Mouse (Mus musculus): ENCODE data around the gene Ubxn6. TPM values are rescaled to one million over a fixed set of nuclear protein-coding genes. Genes with fewer than 3 reads are reported as not detected.
"Not testable (repeated sequence)": the region's sequence is repeated elsewhere in the genome, so short reads cannot be mapped to it uniquely, and the experiment has no call there.

The Ubxn6 gene
- polyA plus RNA-seq, 1 experiment from 2014 or later, result 17.9 TPM

- WGBS (ENCODE audit: insufficient replicate concordance), result 44% methylated on average over 4 of the region's 4 CpGs
- H3K9ac ChIP-seq, result no peak overlapping the region
Observed at GRCm38 (mm10) chr17:56110571-56110970, 35.7 kb upstream of the Ubxn6 start.

GRCm38 (mm10) chr17:56109219-56110051 is 34.6 kb upstream of the Ubxn6 start, which contains the start of gene Plin4:
Gene Plin4 (minus strand): TSS chr17:56109803.
- no peak within 1 kb of the TSS for H3K9ac ChIP-seq
- no peak for ATAC-seq
- WGBS (ENCODE audit: insufficient replicate concordance), result 50% methylated on average over 10 of the region's 10 CpGs

More at GRCm38 (mm10) chr17:56110571-56110970, 35.7 kb upstream of the Ubxn6 start:
- Histone ChIP-seq H3K9me3 (replicated peaks) (no peaks in the 10 kb centered on the region), H3K27me3 (replicated peaks) (peaks cover 12% of the 10 kb centered on the region), H3K4me2 (no peak overlapping the region), H3K4me3 (no peak overlapping the region), H3K4me1 (no peaks in the 10 kb centered on the region), H3K36me3 (no peaks in the 10 kb centered on the region), H3K27ac (no peak overlapping the region)
- no peak for ATAC-seq

DNA sequence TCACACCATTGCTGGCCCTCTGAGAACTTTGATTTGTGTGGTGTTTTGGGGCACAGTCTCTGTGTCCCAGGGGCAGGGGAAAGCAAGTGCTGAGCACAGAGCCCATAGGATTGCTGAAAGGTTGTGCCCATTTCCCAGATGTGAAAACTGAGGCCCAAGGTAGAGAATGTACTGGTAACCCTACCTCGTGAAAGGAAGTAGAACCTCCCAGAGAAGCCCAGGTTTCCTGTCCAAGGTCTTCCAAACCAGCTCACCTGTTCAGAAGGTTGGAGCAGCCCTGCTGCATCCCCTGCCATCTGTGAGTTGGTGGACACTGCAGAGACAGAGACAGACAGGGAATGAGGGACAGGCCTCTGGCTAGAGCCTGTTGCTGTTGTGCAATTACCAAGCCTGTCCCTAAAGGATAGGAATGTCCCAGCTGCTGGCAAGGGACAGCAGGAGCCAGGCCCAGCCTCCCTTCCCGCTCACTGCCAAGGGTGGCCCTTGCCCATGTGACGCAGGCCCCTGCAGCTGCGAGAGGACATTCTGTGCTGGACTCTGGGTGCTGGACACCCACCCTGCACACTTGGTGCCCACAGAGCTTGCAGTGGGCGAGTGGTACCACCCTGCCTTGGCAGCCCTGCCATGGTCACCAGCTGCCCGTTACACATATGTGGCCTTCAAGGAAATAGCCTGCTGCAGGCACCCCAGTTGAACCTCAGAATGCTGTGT is 33.7 kb upstream of the Ubxn6 start:
- Histone ChIP-seq H3K4me3 (no peak overlapping the region), H3K9me3 (replicated peaks) (no peaks in the 10 kb centered on the region), H3K36me3 (peaks cover 6% of the 10 kb centered on the region), H3K4me2 (no peak overlapping the region), H3K9ac (no peak overlapping the region), H3K27ac (no peak overlapping the region), H3K4me1 (no peaks in the 10 kb centered on the region), H3K27me3 (replicated peaks) (no peaks in the 10 kb centered on the region)
- WGBS (ENCODE audit: insufficient replicate concordance), result 67% methylated on average over 6 of the region's 6 CpGs
- no peak for ATAC-seq

More at GRCm38 (mm10) chr17:56109219-56110051, 34.6 kb upstream of the Ubxn6 start, which contains the start of gene Plin4:
- Histone ChIP-seq H3K27me3 (replicated peaks) (0 out of 2 replicates have a peak, but pooled peaks cover under 1% of the 10 kb centered on the region), H3K4me3 (no peak within 1 kb of the TSS), H3K4me2 (no peak within 1 kb of the TSS), H3K9me3 (replicated peaks) (no peaks in the 10 kb centered on the region), H3K4me1 (no peaks in the 10 kb centered on the region), H3K27ac (no peak within 1 kb of the TSS), H3K36me3 (no peaks in the 10 kb centered on the region)

- Histone ChIP-seq H3K9ac (no peak overlapping the region), H3K4me3 (no peak overlapping the region), H3K27ac (no peak overlapping the region), H3K4me2 (no peak overlapping the region), H3K4me1 (no peaks in the 10 kb centered on the region), H3K27me3 (replicated peaks) (no peaks in the 10 kb centered on the region), H3K9me3 (replicated peaks) (no peaks in the 10 kb centered on the region), H3K36me3 (peaks cover 14% of the 10 kb centered on the region)
- 51% methylated on average over 2 of the region's 2 CpGs for WGBS (ENCODE audit: insufficient replicate concordance)
- ATAC-seq, result no peak
Observed at GRCm38 (mm10) chr17:56107736-56108135, 32.9 kb upstream of the Ubxn6 start.

DNA sequence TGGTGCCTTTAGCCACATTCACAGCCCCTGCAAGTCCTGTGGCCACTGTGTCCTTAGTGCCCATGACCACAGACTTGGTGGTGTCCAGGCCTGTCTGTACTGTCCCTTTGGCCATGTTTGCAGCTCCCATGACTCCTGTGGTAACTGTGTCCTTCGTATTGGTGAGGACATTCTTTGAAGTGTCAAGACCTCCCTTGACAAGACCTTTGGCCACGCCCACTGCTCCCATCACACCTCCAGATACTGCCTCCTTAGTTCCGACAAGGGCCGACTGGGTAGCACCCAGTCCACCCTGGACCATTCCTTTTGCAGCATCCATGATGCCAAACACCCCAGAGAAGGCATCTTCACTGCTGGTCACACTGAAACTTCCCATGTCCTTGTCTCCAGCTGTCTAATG is 32.2 kb upstream of the Ubxn6 start:
- H3K4me3 ChIP-seq, result no peak overlapping the region
- no peak for ATAC-seq
- no peaks in the 10 kb centered on the region for H3K27me3 ChIP-seq (replicated peaks)
- peaks cover 22% of the 10 kb centered on the region for H3K36me3 ChIP-seq
- no peaks in the 10 kb centered on the region for H3K9me3 ChIP-seq (replicated peaks)
- no peaks in the 10 kb centered on the region for H3K4me1 ChIP-seq
- no peak overlapping the region for H3K4me2 ChIP-seq
- WGBS (ENCODE audit: insufficient replicate concordance), result 52% methylated on average over 4 of the region's 4 CpGs
- no peak overlapping the region for H3K27ac ChIP-seq
- H3K9ac ChIP-seq, result no peak overlapping the region

GRCm38 (mm10) chr17:56106436-56106835 is 31.6 kb upstream of the Ubxn6 start:
- H3K4me2 ChIP-seq; H3K4me1 ChIP-seq; H3K9ac ChIP-seq; H3K27ac ChIP-seq; ATAC-seq; H3K9me3 ChIP-seq (replicated peaks); H3K4me3 ChIP-seq; H3K27me3 ChIP-seq (replicated peaks): not testable (repeated sequence)
- peaks cover 27% of the 10 kb centered on the region for H3K36me3 ChIP-seq
- WGBS (ENCODE audit: insufficient replicate concordance), result 84% methylated on average over 4 of the region's 4 CpGs

DNA sequence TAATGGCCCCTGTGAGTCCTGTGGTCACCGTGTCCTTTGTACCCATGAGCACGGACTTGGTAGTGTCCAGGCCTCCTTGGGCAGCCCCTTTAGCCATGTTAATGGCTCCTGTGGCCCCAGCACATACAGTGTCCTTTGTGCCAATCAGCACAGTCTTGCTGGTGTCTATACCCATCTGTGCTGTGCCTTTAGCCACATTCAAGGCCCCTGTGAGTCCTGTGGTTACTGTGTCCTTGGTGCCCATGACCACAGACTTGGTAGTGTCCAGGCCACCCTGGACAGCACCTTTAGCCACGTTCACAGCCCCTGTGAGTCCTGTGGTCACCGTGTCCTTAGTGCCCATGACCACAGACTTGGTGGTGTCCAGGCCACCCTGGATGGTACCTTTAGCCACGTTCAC is 30.0 kb upstream of the Ubxn6 start:
- not testable (repeated sequence) for H3K4me2 ChIP-seq; H3K4me3 ChIP-seq; H3K9me3 ChIP-seq (replicated peaks); H3K27ac ChIP-seq; H3K4me1 ChIP-seq; H3K9ac ChIP-seq; ATAC-seq; H3K27me3 ChIP-seq (replicated peaks)
- peaks cover 43% of the 10 kb centered on the region for H3K36me3 ChIP-seq
- WGBS (ENCODE audit: insufficient replicate concordance), result 70% methylated on average over 3 of the region's 5 CpGs

DNA sequence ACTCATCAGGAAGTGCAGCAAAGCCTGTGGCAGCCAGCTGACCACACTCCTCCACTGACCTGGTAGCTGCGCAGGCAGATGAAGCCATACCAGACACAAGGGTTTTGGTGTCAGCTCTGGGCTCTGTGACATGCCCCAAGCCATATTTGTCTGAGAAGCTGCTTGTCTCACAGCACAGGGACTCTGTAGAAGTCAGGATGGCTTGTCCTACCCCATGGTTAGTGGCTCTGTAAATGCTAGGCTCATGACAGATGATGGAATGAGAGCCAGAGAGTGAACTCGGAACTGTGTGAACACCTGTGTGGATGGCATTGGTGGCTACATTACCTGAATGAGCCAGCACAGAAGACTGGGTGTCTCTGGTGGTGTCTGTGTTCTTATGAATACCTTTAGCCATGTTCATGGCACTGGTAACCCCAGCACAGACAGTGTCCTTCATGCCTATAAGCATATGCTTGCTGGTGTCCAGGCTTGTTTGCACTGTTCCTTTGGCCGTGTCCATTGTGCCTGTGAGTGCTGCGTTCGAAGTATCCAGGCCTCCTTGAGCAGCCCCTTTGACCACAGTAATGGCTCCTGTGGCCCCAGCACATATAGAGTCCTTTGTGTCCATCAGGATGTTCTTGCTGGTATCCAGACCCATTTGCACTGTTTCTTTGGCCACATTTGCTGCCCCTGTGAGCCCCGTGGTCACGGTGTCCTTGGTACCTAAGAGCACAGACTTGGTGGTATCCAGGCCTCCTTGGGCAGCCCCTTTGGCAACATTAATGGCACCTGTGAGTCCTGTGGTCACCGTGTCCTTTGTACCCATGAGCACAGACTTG is 28.8 kb upstream of the Ubxn6 start:
- no peak for ATAC-seq
- 85% methylated on average over 8 of the region's 8 CpGs for WGBS (ENCODE audit: insufficient replicate concordance)
- H3K9me3 ChIP-seq (replicated peaks), result no peaks in the 10 kb centered on the region

DNA sequence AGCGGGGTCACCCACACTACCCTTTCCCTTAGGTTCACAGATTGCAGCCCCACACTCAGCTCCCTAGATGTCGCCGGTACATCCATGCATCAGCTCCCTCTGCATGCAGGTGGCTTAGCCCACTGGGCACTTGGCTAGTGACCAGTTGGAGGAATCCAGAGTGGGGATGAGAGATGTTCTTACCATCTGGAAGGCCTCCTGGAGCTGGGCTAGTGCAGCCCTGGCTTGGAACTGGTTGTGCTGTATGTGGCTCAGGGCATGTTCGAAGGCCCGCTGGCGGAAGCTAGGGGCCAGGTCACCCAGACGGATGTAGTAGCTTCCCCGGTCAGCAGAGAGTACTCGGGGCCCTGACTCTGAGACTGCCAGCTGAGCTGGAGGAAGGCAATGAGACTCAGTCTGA is 28.1 kb upstream of the Ubxn6 start:
- Histone ChIP-seq H3K27me3 (replicated peaks) (no peaks in the 10 kb centered on the region), H3K36me3 (peaks cover 62% of the 10 kb centered on the region), H3K4me3 (no peak overlapping the region), H3K9me3 (replicated peaks) (no peaks in the 10 kb centered on the region), H3K27ac (no peak overlapping the region), H3K9ac (no peak overlapping the region), H3K4me2 (no peak overlapping the region), H3K4me1 (no peaks in the 10 kb centered on the region)
- 88% methylated on average over 9 of the region's 9 CpGs for WGBS (ENCODE audit: insufficient replicate concordance)
- ATAC-seq, result no peak

More for the DNA sequence above, 28.8 kb upstream of the Ubxn6 start:
- H3K9ac ChIP-seq, result no peak overlapping the region
- H3K27ac ChIP-seq, result no peak overlapping the region
- no peak overlapping the region for H3K4me3 ChIP-seq
- no peaks in the 10 kb centered on the region for H3K4me1 ChIP-seq
- H3K27me3 ChIP-seq (replicated peaks), result no peaks in the 10 kb centered on the region
- H3K36me3 ChIP-seq, result peaks cover 55% of the 10 kb centered on the region
- H3K4me2 ChIP-seq, result no peak overlapping the region

- no peak for ATAC-seq
- no peaks in the 10 kb centered on the region for H3K27me3 ChIP-seq (replicated peaks)
- H3K36me3 ChIP-seq, result peaks cover 70% of the 10 kb centered on the region
- no peak overlapping the region for H3K4me3 ChIP-seq
- no peaks in the 10 kb centered on the region for H3K9me3 ChIP-seq (replicated peaks)
- H3K27ac ChIP-seq, result no peak overlapping the region
- no peaks in the 10 kb centered on the region for H3K4me1 ChIP-seq
- WGBS (ENCODE audit: insufficient replicate concordance), result 81% methylated on average over 5 of the region's 5 CpGs
- no peak overlapping the region for H3K4me2 ChIP-seq
- H3K9ac ChIP-seq, result no peak overlapping the region
Observed at GRCm38 (mm10) chr17:56102158-56102557, 27.3 kb upstream of the Ubxn6 start.

DNA sequence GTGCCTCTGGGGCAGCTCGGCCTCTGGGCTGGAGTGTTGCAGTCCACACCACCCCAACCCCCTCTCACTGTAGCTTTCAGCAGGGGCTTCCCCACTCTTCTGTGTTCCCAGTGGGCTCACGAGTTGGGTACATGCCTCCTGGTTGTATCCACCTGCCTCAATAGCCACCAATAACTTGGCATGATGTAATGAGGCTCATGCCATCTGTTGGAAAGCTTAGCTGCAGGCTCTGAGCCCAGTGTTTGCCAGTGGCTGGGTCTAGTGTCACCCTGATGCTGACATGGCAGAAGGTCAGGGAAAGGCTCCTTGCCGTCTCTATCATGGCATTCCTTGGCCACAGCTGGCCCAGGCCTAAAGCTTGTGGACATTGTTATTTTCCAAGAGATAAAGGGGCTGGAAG is 26.0 kb upstream of the Ubxn6 start:
- Histone ChIP-seq H3K36me3 (peaks cover 83% of the 10 kb centered on the region), H3K27ac (no peak overlapping the region), H3K4me1 (no peaks in the 10 kb centered on the region), H3K27me3 (replicated peaks) (no peaks in the 10 kb centered on the region), H3K9me3 (replicated peaks) (no peaks in the 10 kb centered on the region), H3K4me3 (no peak overlapping the region), H3K4me2 (no peak overlapping the region), H3K9ac (no peak overlapping the region)
- no peak for ATAC-seq
- 85% methylated on average over 3 of the region's 3 CpGs for WGBS (ENCODE audit: insufficient replicate concordance)
